Mouse (Mus musculus) lung, postnatal 0 days (tissue): ENCODE measurements around the gene Camta1. TPM values are rescaled to one million over a fixed set of nuclear protein-coding genes. Genes with fewer than 3 reads are reported as not detected.

ENCODE experiments used
- ATAC-seq: fragments of 200-750 bp; cut with Nextera tagmentation; 2 replicates; pipeline ENCODE4 v1.8.0; 2017; ENCODE audit warnings: moderate library complexity
- DNase-seq: peaks from one replicate; pipeline ENCODE4 v3.0.0-alpha.2; 2016; ENCODE audit warnings: low spot score
- H3K27ac ChIP-seq: fragments of 300-500 bp; sonication (generic); 2 replicates; pipeline ENCODE4 v1.5.1; 2014; ENCODE audit warnings: antibody characterized with exemption, mild to moderate bottlenecking, low read length, mixed read lengths
- H3K27me3 ChIP-seq: fragments of 300-500 bp; sonication (generic); replicated peaks from 2 replicates; pipeline ENCODE4 v1.6.1; 2014; ENCODE audit warnings: low read length, mixed read lengths; ENCODE audit not compliant: insufficient read depth
- H3K36me3 ChIP-seq: fragments of 300-500 bp; sonication (generic); 2 replicates; pipeline ENCODE4 v1.6.1; 2014; ENCODE audit warnings: low read length, mixed read lengths; ENCODE audit not compliant: insufficient read depth
- H3K4me1 ChIP-seq: fragments of 300-500 bp; sonication (generic); 2 replicates; pipeline ENCODE4 v1.6.1; 2014; ENCODE audit warnings: antibody characterized with exemption, low read depth, low read length, mixed read lengths; ENCODE audit not compliant: insufficient read depth
- H3K4me2 ChIP-seq: fragments of 300-500 bp; sonication (generic); replicated peaks from 2 replicates; pipeline ENCODE4 v1.6.1; 2014; ENCODE audit warnings: low read depth, mild to moderate bottlenecking, low read length, moderate library complexity, mixed read lengths
- H3K4me3 ChIP-seq: fragments of 300-500 bp; sonication (generic); 2 replicates; pipeline ENCODE4 v1.5.1; 2014; ENCODE audit warnings: low read depth, low read length
- H3K9ac ChIP-seq: fragments of 300-500 bp; sonication (generic); replicated peaks from 2 replicates; pipeline ENCODE4 v1.6.1; 2014; ENCODE audit warnings: low read depth, mild to moderate bottlenecking
- H3K9me3 ChIP-seq: fragments of 300-500 bp; sonication (generic); 2 replicates; pipeline ENCODE4 v1.6.1; 2016; ENCODE audit warnings: low read length, mixed read lengths
- CTCF ChIP-seq: IDR thresholded peaks from 2 replicates; pipeline ENCODE4 v1.5.1; 2016; ENCODE audit warnings: antibody characterized with exemption, mild to moderate bottlenecking
- EP300 ChIP-seq: IDR thresholded peaks from 2 replicates; pipeline ENCODE4 v1.6.1; 2016; ENCODE audit warnings: antibody characterized with exemption, mild to moderate bottlenecking, control low read depth
- WGBS: fragments of 180-500 bp; shearing (Covaris S2); extraction: QIAGEN DNeasy Blood & Tissue Kit; methylation state at CpG from one replicate; pipeline ENCODE4 v1.1.7; 2014; 5-methylcytosine and 5-hydroxymethylcytosine counted together
- polyA plus RNA-seq: library from polyadenylated mRNA; unstranded; fragments of >200 nt; fragmentation: Nextera tagmentation; extraction: Ambion mirVana; gene quantifications from 2 replicates; pipeline ENCODE4 v1.2.1, GENCODE M21; 2015

Gene Camta1
- polyA plus RNA-seq, 1 experiment from 2014 or later: 86.4 TPM

DNA sequence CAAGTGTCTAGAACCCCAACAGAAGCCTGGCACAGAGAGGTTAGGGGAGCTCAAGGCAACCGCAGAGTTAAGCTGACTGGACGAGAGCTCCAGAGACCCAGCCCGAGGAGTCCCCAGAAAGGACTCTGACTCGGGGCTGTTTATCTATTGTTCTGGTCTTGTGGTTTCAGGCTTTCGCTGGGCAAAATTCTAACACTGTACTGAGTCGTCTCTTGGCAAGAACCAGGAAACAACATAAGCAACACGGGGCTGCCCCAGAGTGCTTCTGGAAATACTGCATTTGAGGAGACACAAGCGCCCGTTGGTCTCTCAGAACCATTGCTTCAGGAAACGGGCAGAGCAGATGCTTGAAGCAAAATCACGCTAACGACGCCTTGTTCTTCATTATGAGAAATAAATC is 860.3 kb downstream of the Camta1 start:
- DNase-seq (no peak), ATAC-seq (no peak)
- H3K27ac ChIP-seq: no peak overlapping the region
- TF ChIP-seq CTCF (no peak), EP300 (no peak)
- H3K4me1 ChIP-seq: no peaks in the 10 kb centered on the region
- H3K4me2 ChIP-seq: no peak overlapping the region
- H3K9me3 ChIP-seq: no peaks in the 10 kb centered on the region
- WGBS: 51% methylated on average over 13 of the region's 13 CpGs
- no peak overlapping the region for H3K4me3 ChIP-seq
- H3K9ac ChIP-seq: no peak overlapping the region
- 0 out of 2 replicates have a peak, but pooled peaks cover 5% of the 10 kb centered on the region for H3K36me3 ChIP-seq
- H3K27me3 ChIP-seq: no peaks in the 10 kb centered on the region

DNA sequence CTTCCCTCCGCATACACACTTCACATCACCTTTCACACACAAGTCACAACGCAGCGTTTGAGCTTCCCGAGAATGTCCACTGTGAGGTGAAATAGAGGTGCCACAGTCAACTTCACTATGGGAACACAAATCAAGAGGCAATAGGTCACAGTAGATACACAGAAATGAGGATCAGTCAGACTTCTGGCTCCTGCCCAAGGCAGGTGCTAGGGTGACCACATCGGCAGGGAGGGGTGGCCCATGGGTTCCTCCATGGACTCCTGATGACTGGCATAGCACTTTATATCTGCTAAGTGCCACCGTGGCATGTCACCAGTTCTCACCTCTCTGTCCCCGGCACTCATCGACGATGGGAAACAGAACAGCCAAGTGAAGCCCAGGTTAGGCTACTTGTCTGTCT is 863.0 kb downstream of the Camta1 start:
- Histone ChIP-seq H3K9me3 (no peaks in the 10 kb centered on the region), H3K4me2 (no peak overlapping the region), H3K27me3 (no peaks in the 10 kb centered on the region), H3K27ac (no peak overlapping the region), H3K36me3 (no peaks in the 10 kb centered on the region), H3K4me3 (no peak overlapping the region), H3K9ac (no peak overlapping the region), H3K4me1 (no peaks in the 10 kb centered on the region)
- no peak for TF ChIP-seq CTCF
- no peak for TF ChIP-seq EP300
- ATAC-seq: no peak
- no peak for DNase-seq
- WGBS: 88% methylated on average over 9 of the region's 9 CpGs

DNA sequence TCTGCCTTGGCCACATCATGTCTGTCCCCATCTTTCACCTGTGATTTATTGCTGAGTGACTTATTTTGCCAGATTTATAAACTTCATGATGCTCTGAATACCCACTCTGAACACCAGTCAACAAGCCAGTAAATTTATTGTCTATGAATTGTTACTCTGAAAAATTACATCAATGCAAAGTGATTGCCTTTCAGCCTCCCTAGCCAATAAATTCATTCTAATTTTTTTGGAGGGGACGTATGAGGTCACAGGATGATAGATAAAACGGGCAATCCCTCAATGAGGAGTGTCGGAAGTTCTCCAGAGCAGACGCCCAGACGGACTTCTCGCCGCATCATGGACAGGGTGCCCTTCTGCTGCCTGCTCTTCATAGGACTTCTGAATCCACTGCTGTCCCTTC is 864.9 kb downstream of the Camta1 start, which contains the start of gene Uts2:
TSS of gene Uts2 (plus strand) at position 301 of the 400 bp plus-strand sequence.
- DNase-seq: no peak
- H3K9ac ChIP-seq: no peak within 1 kb of the TSS
- no peaks in the 10 kb centered on the region for H3K27me3 ChIP-seq
- H3K27ac ChIP-seq: no peak within 1 kb of the TSS
- H3K4me2 ChIP-seq: no peak within 1 kb of the TSS
- no peak for ATAC-seq
- no peaks in the 10 kb centered on the region for H3K36me3 ChIP-seq
- no peak for TF ChIP-seq CTCF
- no peak for TF ChIP-seq EP300
- WGBS: 84% methylated on average over 7 of the region's 7 CpGs
- no peak within 1 kb of the TSS for H3K4me3 ChIP-seq
- H3K4me1 ChIP-seq: no peaks in the 10 kb centered on the region
- H3K9me3 ChIP-seq: no peaks in the 10 kb centered on the region

DNA sequence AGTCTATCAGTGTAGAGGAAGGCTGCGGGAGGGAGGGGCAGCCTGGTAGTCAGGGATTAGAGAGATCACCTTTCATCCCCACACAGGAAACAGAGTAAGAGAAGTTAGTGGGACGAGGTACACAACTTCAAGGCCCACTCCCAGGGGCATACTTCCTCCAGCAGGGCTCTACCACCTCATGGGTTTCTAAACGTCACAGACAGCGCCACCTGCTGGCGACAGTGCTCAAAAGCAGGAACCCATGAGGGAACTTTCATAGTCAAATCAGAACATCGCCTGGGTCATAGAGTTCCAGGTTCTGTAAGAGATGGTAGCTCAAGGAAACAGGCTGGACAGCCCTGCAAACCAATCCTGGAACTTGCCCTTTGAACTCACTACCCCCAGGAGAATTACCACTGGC is 871.5 kb downstream of the Camta1 start:
- DNase-seq (peak; percentile 47), ATAC-seq (no peak)
- no peak overlapping the region for H3K27ac ChIP-seq
- H3K27me3 ChIP-seq: no peaks in the 10 kb centered on the region
- WGBS: 43% methylated on average over 6 of the region's 6 CpGs
- no peaks in the 10 kb centered on the region for H3K4me1 ChIP-seq
- no peak overlapping the region for H3K4me2 ChIP-seq
- peak; percentile 73 for TF ChIP-seq CTCF
- no peak for TF ChIP-seq EP300
- H3K4me3 ChIP-seq: no peak overlapping the region
- H3K9me3 ChIP-seq: no peaks in the 10 kb centered on the region
- no peaks in the 10 kb centered on the region for H3K36me3 ChIP-seq
- H3K9ac ChIP-seq: no peak overlapping the region

DNA sequence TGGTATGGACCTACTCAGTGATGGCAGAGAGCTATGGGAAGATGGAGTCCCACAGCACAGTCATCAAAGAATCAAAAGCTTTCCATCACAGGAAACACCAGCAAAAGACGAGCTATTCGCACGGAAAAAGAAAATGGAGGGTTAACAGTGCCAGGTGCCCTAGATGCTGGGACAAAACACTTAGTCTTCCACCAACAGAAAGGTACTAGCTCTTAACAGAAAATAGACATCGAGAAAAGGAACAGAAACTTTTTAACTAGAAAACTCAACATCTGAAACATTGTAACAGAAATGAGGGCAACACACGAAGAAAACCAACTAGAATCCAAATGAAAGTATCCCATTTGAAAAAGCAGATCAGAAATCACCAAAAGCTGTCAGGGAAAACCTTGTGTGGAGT is 881.5 kb downstream of the Camta1 start:
- Histone ChIP-seq H3K36me3 (no peaks in the 10 kb centered on the region), H3K27me3 (no peaks in the 10 kb centered on the region), H3K9ac (no peak overlapping the region), H3K4me1 (no peaks in the 10 kb centered on the region), H3K4me2 (no peak overlapping the region), H3K9me3 (no peaks in the 10 kb centered on the region), H3K4me3 (no peak overlapping the region), H3K27ac (no peak overlapping the region)
- ATAC-seq (no peak), DNase-seq (no peak)
- TF ChIP-seq EP300 (no peak), CTCF (no peak)
- WGBS: 81% methylated on average over 5 of the region's 5 CpGs

DNA sequence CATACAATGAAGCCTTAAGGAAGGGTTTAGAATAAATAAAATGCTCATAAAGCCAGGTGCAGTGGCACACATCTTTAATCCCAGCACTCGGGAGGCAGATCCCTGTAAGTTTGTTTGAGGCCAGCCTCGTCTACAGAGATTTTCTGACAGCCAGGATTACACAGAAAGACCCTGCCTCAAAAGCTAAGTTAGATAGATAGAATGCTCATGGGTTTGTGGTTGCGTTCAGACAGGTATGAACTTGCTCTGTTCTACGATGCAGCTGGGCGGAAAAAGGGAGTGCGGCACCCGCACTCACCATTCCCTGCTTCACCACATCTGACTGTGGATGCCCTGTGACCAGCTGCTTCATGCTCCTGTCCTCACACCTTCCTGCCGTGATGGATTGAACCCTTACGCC is 882.2 kb downstream of the Camta1 start:
- Histone ChIP-seq H3K4me3 (no peak overlapping the region), H3K27ac (no peak overlapping the region), H3K9ac (no peak overlapping the region), H3K36me3 (no peaks in the 10 kb centered on the region), H3K4me1 (no peaks in the 10 kb centered on the region), H3K27me3 (no peaks in the 10 kb centered on the region), H3K9me3 (no peaks in the 10 kb centered on the region), H3K4me2 (no peak overlapping the region)
- no peak for TF ChIP-seq EP300
- no peak for ATAC-seq
- no peak for DNase-seq
- WGBS: 61% methylated on average over 9 of the region's 9 CpGs
